Mouse (Mus musculus) ovary, postnatal 14 days (tissue): ENCODE results near the gene Pcbd2.
A peak's percentile ranks its signal among the peaks of the same experiment; 100 is the strongest.

Source experiments
- DNase-seq: peaks from one replicate; pipeline ENCODE4 v3.0.0; 2022; ENCODE audit warnings: low spot score

The Pcbd2 gene

DNA sequence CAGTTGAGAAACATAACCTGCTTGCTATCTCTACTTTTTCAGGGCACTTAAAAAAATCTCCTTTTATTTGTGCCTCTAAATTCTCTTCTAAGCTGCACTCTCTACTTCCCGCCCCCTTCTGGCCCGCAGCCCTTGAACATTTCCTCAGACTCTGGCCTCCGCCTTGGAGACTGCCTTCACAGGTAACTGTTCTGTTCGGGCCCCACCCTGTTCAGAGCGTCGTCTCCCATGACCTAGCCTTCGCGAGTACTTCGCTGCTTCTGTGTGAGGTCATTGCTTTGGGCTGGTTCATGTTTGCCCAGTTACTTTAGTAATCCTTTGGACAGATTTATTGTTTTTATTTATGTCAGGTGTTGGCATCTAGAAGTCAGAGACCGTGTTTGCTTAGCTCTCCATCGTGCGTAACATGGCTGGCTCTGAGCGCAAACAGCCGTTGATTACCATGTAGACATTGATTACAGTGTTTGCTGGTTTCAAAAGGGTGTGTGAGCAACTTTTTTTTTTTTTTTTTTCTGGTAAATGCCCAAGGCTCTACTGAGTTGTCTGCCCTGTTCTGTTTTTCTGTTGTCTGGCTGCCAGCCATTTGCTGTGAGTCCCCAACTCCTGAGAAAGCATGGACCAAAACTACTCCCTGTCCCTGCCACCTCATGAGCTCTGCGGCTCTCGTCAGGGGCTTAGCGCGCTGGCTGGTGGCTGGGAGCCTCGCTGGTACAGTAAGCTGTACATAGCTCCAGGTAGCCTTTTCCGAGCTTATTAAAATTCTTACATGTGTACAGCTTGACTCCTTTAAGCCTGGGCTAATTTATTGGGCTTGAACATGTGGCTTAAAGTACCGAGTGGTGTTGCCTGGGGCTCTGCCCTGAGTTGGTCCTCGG is 6.7 kb downstream of the Pcbd2 start:
- no peak for DNase-seq

DNA sequence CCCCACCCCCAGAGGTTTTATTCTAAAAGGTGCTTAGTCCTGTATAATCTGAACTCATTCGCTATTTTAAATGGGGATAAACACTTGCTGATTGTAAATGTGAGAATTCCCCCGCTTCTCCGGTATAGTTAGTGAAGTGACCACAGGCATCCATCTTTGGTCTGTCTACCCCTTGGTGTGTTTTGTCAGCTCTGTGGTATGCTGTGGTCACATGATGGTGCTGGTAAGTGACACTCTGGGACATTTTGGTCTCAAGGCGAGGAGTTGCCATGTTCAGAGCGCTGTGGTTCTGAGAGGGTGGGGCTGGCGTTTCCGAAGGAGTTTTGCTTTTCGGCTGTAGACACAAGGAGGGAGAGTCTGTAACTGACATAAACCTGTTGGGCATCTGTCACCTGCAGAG is 10.7 kb downstream of the Pcbd2 start:
- DNase-seq, result no peak

DNA sequence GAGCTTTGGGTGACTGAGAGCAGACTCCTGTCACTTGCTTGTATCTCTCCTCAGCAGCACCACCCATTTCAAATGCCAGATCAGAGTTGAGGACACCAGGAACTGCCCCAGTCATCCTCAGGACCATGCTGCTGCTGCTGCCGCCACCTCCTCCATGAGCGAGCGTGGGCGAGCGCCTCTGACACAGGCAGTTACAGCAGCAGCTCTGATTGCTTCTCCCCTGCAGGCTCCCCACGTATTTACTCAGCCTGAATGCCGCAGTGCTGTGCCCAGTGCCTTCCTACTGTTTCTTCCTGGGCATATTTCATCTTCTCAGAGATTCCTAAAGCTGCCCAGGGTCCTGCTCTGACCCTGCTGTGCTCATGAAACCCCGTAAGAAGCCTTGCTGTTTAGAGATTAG is 15.1 kb downstream of the Pcbd2 start:
- DNase-seq, result no peak

GRCm38 (mm10) chr13:55754380-55754779 is 27.2 kb downstream of the Pcbd2 start:
- DNase-seq, result no peak

DNA sequence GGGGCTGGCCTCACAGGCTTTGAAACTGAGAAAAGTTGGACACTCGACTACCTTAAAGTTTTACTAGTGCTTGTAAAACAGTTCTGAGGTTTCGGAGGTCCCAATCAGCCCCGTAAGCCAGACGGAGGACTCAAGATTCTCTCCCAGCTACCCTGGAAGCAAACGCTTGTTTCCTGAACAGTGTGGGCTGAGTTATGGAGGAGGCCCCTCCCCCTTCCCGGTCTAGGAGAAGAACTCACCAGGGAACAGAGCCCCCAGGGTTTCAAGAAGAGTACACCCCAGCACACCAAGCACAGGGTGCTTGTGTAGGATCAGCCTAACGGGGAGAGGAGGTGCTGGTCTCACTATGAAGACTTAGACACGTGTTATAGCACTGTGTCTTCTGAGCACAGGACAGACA is 29.6 kb downstream of the Pcbd2 start:
- peak; percentile 13 for DNase-seq

DNA sequence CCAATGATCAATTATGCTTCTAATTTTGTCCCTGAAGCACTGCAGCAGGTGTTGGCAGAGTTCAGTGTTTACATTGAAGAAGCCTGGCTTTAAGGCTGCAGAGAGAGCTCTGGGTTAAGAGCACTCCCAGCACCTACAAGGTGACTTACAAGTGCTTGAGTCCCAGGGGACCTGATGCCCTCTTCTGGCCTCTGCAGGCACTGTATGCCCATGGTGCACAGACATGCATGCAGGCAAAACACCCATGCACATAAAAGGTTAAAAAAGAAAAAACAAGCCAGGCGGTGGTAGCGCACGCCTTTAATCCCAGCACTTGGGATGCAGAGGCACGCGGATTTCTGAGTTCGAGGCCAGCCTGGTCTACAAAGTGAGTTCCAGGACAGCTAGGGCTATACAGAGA is 30.5 kb downstream of the Pcbd2 start:
- DNase-seq, result no peak

DNA sequence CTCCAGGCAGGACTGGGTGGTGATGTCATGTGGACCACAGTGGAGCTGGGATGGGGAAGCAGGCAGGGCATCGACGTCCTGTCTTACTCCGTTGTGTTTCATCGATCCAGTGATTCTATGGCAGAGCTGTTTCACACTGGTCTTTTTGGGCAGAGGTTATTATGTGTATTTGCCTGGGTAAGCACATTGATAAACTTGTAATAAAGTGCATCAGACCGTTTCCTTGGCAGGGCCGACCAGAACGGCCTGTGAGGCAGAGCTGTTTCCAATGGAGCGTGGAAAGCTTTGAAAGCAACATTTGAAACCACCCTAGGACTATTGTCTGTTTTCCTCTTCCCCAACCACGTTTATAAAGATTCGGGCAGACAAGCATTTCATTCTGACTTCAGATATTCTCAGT is 33.4 kb downstream of the Pcbd2 start:
- no peak for DNase-seq

GRCm38 (mm10) chr13:55761486-55761885 is 34.3 kb downstream of the Pcbd2 start:
- no peak for DNase-seq

- DNase-seq, result no peak
These were observed 47.2 kb downstream of the Pcbd2 start for GRCm38 (mm10) chr13:55774352-55774751.

- DNase-seq, result no peak
These were observed 47.9 kb downstream of the Pcbd2 start for GRCm38 (mm10) chr13:55775056-55775455.

GRCm38 (mm10) chr13:55784268-55784667 is 57.1 kb downstream of the Pcbd2 start, which contains the start of gene Catsper3:
TSS of gene Catsper3 (plus strand) at chr13:55784568.
- DNase-seq, result no peak

DNA sequence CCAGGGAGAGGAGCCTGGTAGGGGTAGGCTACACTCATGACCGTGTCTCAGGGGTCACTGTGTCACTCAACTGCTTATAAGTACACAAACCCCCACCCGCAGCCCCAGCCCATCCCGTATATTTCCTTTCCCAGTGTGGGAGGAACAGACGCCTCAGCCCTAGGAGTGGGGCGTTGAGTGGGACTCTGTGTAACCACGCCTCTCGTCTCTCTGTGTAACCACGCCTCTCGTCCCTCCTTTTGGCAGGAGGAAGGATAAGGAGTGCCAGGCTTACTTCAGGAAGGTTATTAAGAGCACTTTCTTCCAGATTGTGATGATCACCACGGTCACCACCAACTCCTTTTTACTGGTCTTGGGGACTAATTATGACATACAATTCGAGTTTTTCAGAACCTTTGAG is 59.0 kb downstream of the Pcbd2 start:
- no peak for DNase-seq

DNA sequence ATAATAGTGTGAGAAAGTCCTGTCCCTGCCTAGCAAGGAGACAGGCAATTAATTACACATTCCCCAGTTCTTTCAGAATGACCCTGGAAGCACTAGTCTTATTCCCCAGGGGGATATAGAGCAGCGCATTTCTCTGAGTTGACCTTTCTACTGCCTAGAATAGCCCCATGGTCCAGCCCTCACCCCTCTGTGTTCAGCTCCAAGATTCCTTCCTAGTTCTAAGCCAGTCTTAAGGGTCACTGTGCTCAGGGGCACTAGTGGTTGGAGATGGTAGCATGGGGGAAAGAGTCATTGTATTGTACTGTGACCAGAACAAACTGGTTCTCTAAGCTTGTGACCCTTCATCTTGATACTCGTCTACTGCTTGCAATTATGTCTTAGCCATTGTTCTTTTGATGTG is 74.1 kb downstream of the Pcbd2 start:
- no peak for DNase-seq

GRCm38 (mm10) chr13:55803973-55804372 is 76.8 kb downstream of the Pcbd2 start:
- DNase-seq, result no peak

DNA sequence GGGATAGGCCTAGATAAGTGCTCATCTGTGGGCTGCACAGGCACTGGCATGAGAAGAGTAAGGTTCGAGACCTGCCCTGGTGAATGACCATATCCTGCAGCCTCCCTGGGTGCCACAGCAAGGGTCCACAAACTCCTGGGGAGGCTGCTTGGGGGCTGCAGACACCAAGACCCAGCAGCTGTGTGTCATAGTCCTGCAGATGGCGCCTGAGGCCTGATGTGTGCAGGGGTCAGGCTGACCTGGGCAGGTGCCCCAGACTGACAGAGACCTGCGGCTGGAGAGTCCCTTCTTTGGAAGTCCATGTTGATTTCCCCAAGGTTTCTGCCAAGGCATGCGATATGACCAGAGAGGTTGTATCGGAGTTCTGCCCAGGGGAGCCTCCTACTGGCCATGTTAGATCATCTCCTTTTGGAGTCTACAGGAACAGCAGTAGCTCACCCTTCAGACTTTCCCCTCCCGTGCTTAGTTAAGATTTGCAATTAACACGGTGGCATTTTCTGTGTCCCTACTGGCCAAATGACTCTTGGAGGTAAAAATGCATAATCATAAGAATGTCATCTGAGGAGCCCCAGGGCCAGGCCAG is 82.0 kb downstream of the Pcbd2 start:
- no peak for DNase-seq

DNA sequence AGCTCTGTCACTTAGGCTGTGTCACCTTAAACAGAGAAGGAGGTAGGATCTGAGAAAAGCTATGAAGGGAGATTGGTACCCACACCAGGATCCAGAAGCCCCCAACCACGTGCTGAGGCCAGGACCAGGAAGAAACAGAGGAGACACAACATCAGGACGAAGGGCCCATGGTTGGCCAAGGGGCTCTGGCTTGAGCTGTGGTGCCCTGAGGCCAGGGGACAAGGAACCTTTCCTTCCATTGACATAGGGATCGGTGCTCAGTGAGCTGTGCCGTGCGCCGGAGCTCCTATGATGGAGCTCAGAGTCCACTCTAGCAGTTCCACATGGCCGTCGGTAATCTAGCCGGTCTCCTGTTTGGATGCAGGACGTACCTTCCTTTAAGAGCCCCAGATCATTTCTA is 82.5 kb downstream of the Pcbd2 start:
- DNase-seq, result no peak

- no peak for DNase-seq
These were observed 83.8 kb downstream of the Pcbd2 start for GRCm38 (mm10) chr13:55810947-55811346.

- no peak for DNase-seq
These were observed 86.4 kb downstream of the Pcbd2 start for GRCm38 (mm10) chr13:55813490-55814016.

- DNase-seq, result no peak
These were observed 87.7 kb downstream of the Pcbd2 start for GRCm38 (mm10) chr13:55814834-55815233.

DNA sequence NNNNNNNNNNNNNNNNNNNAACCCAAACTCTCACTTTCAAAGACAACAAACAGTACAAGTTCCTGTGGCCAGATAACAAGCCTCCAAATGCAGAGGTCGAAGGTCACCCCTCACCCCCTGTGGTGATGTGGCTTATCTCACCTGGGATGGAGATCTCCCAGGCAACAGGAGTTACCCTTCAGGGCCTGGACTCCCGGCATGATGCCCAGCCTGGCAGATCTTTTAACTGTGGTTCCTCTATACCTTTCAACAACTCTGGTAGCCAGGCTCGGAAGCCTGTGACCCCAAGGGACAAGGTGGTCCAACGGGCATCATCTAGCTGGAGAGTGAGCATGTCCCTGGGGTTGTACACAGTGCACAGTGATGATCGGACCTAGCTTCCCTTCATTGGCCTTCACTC is 95.3 kb downstream of the Pcbd2 start:
- DNase-seq, result no peak

DNA sequence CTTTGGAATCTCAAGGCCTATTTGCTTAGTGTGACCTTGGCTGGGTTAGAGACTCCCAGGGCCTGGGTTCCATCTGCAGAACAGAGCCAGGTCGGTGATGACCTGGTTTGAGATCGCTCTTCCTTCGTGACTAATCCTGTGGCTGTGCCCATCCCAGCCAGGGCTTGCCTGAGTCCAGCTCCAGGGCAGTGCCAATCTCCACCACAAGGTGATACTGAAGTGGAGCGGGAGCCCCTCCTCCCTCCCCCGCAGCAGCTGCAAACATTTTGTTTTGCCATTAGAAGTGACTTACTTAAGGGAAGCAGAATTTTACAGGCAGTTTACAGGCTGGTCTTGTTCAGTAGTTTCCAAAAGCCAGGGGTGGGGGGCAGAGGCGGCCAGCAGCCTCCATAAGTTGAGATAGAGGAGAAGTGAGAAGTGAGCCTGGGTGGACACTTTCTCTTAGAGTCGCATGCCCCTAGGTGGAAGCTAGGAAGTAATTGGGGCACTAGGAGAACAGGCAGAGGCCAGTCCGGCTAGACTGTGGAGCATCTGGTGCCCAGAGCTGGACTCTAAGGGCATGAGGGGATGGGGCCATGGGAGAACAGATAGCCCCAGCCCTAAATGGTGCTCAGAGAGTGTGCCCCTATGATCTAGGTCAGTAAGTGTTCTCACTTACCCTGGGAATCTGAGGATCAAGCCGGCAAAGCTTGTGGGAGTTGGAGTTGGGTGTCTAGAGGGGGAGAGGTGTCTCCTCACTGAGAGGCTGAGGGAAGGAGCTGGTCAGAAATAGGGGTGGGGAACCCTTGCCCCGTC is 97.2 kb downstream of the Pcbd2 start:
- DNase-seq, result no peak

GRCm38 (mm10) chr13:55825245-55825681 is 98.1 kb downstream of the Pcbd2 start:
- DNase-seq, result no peak
